Mouse (Mus musculus) hindbrain, embryonic 11.5 days (tissue): ENCODE results near the gene Ifna14. TPM values are rescaled to one million over a fixed set of nuclear protein-coding genes. Genes with fewer than 3 reads are reported as not detected.

Experiments used
- ATAC-seq: fragments of 200-750 bp; cut with Nextera tagmentation; 2 replicates; pipeline ENCODE4 v1.8.0; 2017; ENCODE audit warnings: mild to moderate bottlenecking, moderate TSS enrichment, moderate library complexity; ENCODE audit not compliant: low FRiP score
- DNase-seq: peaks from one replicate; pipeline ENCODE4 v3.0.0-alpha.2; 2015; ENCODE audit warnings: low spot score
- H3K27ac ChIP-seq: fragments of 300-500 bp; sonication (generic); 2 replicates; pipeline ENCODE4 v1.5.1; 2014; ENCODE audit warnings: mild to moderate bottlenecking, low read depth, low read length
- H3K27me3 ChIP-seq: fragments of 300-500 bp; sonication (generic); 2 replicates; pipeline ENCODE4 v1.6.1; 2014; ENCODE audit warnings: mild to moderate bottlenecking, low read length, moderate library complexity, mixed read lengths; ENCODE audit not compliant: control insufficient read depth, insufficient read depth
- H3K36me3 ChIP-seq: fragments of 300-500 bp; sonication (generic); 2 replicates; pipeline ENCODE4 v1.6.1; 2014; ENCODE audit warnings: mild to moderate bottlenecking, low read length, moderate library complexity, mixed read lengths; ENCODE audit not compliant: control insufficient read depth, insufficient read depth
- H3K4me1 ChIP-seq: fragments of 300-500 bp; sonication (generic); replicated peaks from 2 replicates; pipeline ENCODE4 v1.6.1; 2014; ENCODE audit warnings: low read length, mixed read lengths; ENCODE audit not compliant: control insufficient read depth, insufficient read depth
- H3K4me2 ChIP-seq: fragments of 300-500 bp; sonication (generic); replicated peaks from 2 replicates; pipeline ENCODE4 v1.6.1; 2014; ENCODE audit warnings: mild to moderate bottlenecking, low read depth, low read length
- H3K4me3 ChIP-seq: fragments of 300-500 bp; sonication (generic); 2 replicates; pipeline ENCODE4 v1.5.1; 2014; ENCODE audit warnings: low read depth, low read length
- H3K9ac ChIP-seq: fragments of 300-500 bp; sonication (generic); 2 replicates; pipeline ENCODE4 v1.6.1; 2014; ENCODE audit warnings: low read depth, low read length
- H3K9me3 ChIP-seq: fragments of 300-500 bp; sonication (generic); 2 replicates; pipeline ENCODE4 v1.6.1; 2016; ENCODE audit warnings: low read length; ENCODE audit not compliant: control insufficient read depth
- whole genome bisulfite sequencing: fragments of 180-500 bp; shearing (Covaris S2); extraction: QIAGEN DNeasy Blood & Tissue Kit; methylation state at CpG from one replicate; pipeline ENCODE4 v1.1.7; 2014; 5-methylcytosine and 5-hydroxymethylcytosine counted together
- polyA plus RNA-seq: library from polyadenylated mRNA; unstranded; fragments of >200 nt; fragmentation: Nextera tagmentation; extraction: Ambion mirVana; gene quantifications from 2 replicates; pipeline ENCODE4 v1.2.1, GENCODE M21; 2014

Ifna14 gene
- polyA plus RNA-seq, 1 experiment from 2014 or later: not detected

GRCm38 (mm10) chr4:88523241-88523640 is 48.4 kb downstream of the Ifna14 start:
- Histone ChIP-seq H3K27me3 (no peaks in the 10 kb centered on the region), H3K9me3 (no peaks in the 10 kb centered on the region), H3K36me3 (no peaks in the 10 kb centered on the region), H3K4me1 (no peaks in the 10 kb centered on the region), H3K9ac (no peak overlapping the region), H3K27ac (no peak overlapping the region), H3K4me2 (no peak overlapping the region), H3K4me3 (no peak overlapping the region)
- no peak for ATAC-seq
- DNase-seq: peak; percentile 19

GRCm38 (mm10) chr4:88522674-88523073 is 48.9 kb downstream of the Ifna14 start, which contains the start of gene Ifnb1:
Ifnb1 (minus strand) TSS chr4:88522774.
- no peak within 1 kb of the TSS for H3K4me2 ChIP-seq
- WGBS: 91% methylated on average over 4 of the region's 4 CpGs
- H3K9me3 ChIP-seq: no peaks in the 10 kb centered on the region
- ATAC-seq (no peak), DNase-seq (no peak)
- H3K27ac ChIP-seq: no peak within 1 kb of the TSS
- no peaks in the 10 kb centered on the region for H3K27me3 ChIP-seq
- H3K4me1 ChIP-seq: no peaks in the 10 kb centered on the region
- no peak within 1 kb of the TSS for H3K9ac ChIP-seq
- no peak within 1 kb of the TSS for H3K4me3 ChIP-seq
- no peaks in the 10 kb centered on the region for H3K36me3 ChIP-seq

Other genes with a start within 250 kb of the Ifna14 start
- gene Hacd4, start 132.9 kb downstream of the Ifna14 start, polyA plus RNA-seq: 4.5 and 4.8 TPM in 2 replicates
- gene Ifnb1, start 49.0 kb downstream of the Ifna14 start, polyA plus RNA-seq: not detected in 2 replicates
- not detected in 2 replicates for gene Ifna15, start 13.6 kb downstream of the Ifna14 start, polyA plus RNA-seq
- not detected in 2 replicates for gene Ifna9, start 20.6 kb upstream of the Ifna14 start, polyA plus RNA-seq
- gene Ifna12, start 31.6 kb upstream of the Ifna14 start, polyA plus RNA-seq: not detected in 2 replicates
- gene C87499, start 62.6 kb upstream of the Ifna14 start, polyA plus RNA-seq: not detected in 2 replicates
- gene Ifna13, start 72.7 kb upstream of the Ifna14 start, polyA plus RNA-seq: not detected in 2 replicates
- not detected in 2 replicates for gene Ifna16, start 105.1 kb upstream of the Ifna14 start, polyA plus RNA-seq
- gene Ifna2, start 112.1 kb upstream of the Ifna14 start, polyA plus RNA-seq: not detected in 2 replicates
- not detected in 2 replicates for gene Ifnab, start 119.6 kb upstream of the Ifna14 start, polyA plus RNA-seq
- 0.77 and 1.2 TPM in 2 replicates for gene Gm26566, start 150.0 kb upstream of the Ifna14 start, polyA plus RNA-seq
- gene Klhl9, start 150.7 kb upstream of the Ifna14 start, polyA plus RNA-seq: 136 and 150 TPM in 2 replicates
- not detected in 2 replicates for gene Gm13271, start 183.1 kb upstream of the Ifna14 start, polyA plus RNA-seq
- 0.20 and 0.32 TPM in 2 replicates for gene Gm13283, start 188.3 kb upstream of the Ifna14 start, polyA plus RNA-seq
- not detected in 2 replicates for gene Gm13290, start 202.0 kb upstream of the Ifna14 start, polyA plus RNA-seq
- not detected in 2 replicates for gene Gm13289, start 205.1 kb upstream of the Ifna14 start, polyA plus RNA-seq
- not detected in 2 replicates for gene Gm13272, start 208.1 kb upstream of the Ifna14 start, polyA plus RNA-seq
- gene Ifnz, start 210.3 kb upstream of the Ifna14 start, polyA plus RNA-seq: not detected in 2 replicates
- gene Gm13276, start 213.9 kb upstream of the Ifna14 start, polyA plus RNA-seq: not detected in 2 replicates
- not detected in 2 replicates for gene Gm13277, start 216.8 kb upstream of the Ifna14 start, polyA plus RNA-seq
- gene Gm13278, start 219.8 kb upstream of the Ifna14 start, polyA plus RNA-seq: not detected in 2 replicates
- gene Gm13275, start 222.7 kb upstream of the Ifna14 start, polyA plus RNA-seq: not detected in 2 replicates
- gene Gm13279, start 225.6 kb upstream of the Ifna14 start, polyA plus RNA-seq: not detected in 2 replicates
- gene Gm13285, start 227.9 kb upstream of the Ifna14 start, polyA plus RNA-seq: 0.40 and 0.82 TPM in 2 replicates
- gene Gm13287, start 231.5 kb upstream of the Ifna14 start, polyA plus RNA-seq: not detected in 2 replicates
- gene Gm13288, start 233.7 kb upstream of the Ifna14 start, polyA plus RNA-seq: not detected in 2 replicates
- gene Ifna7, start 244.4 kb upstream of the Ifna14 start, polyA plus RNA-seq: not detected in 2 replicates
- gene Ifna11, start 248.2 kb upstream of the Ifna14 start, polyA plus RNA-seq: not detected in 2 replicates